Mouse (Mus musculus) liver, adult 2 months (tissue): ENCODE measurements around the gene Kcnmb2.

ENCODE experiments used
- CTCF ChIP-seq: fragments of 200-500 bp; IDR thresholded peaks from 2 replicates; pipeline ENCODE4 v1.5.1; 2011; ENCODE audit warnings: low read depth, low read length, control low read depth
- POLR2A ChIP-seq: fragments of 200-500 bp; IDR thresholded peaks from 2 replicates; pipeline ENCODE4 v1.6.1; 2011; ENCODE audit warnings: low read length, control low read depth; ENCODE audit not compliant: insufficient read depth; ENCODE audit errors: extremely low read depth

- TF ChIP-seq CTCF (no peak), POLR2A (no peak)
Measured at GRCm38 (mm10) chr3:32059888-32060656, 157.8 kb downstream of the Kcnmb2 start.
